Mouse (Mus musculus) heart, postnatal 0 days (tissue): ENCODE measurements at regions not wholly inside any gene's neighbourhood (a gene's known extent, or its start where the extent isn't known, plus 50 kb on each side); places are given as distances from the start of the nearest gene placed in this dataset.

ENCODE experiments used
- CTCF ChIP-seq: IDR thresholded peaks from 2 replicates; pipeline ENCODE4 v1.5.1; 2016; ENCODE audit warnings: antibody characterized with exemption, control low read depth, low read depth
- EP300 ChIP-seq: IDR thresholded peaks from 2 replicates; pipeline ENCODE4 v1.6.1; 2016; ENCODE audit warnings: antibody characterized with exemption, low read depth

- TF ChIP-seq CTCF: no peak
- no peak for TF ChIP-seq EP300
Measured at GRCm38 (mm10) chr14:72864792-72865191, 155.0 kb upstream of the Fndc3a start.
